Mouse (Mus musculus): ENCODE data around the gene Fth1.

Gene Fth1

DNA sequence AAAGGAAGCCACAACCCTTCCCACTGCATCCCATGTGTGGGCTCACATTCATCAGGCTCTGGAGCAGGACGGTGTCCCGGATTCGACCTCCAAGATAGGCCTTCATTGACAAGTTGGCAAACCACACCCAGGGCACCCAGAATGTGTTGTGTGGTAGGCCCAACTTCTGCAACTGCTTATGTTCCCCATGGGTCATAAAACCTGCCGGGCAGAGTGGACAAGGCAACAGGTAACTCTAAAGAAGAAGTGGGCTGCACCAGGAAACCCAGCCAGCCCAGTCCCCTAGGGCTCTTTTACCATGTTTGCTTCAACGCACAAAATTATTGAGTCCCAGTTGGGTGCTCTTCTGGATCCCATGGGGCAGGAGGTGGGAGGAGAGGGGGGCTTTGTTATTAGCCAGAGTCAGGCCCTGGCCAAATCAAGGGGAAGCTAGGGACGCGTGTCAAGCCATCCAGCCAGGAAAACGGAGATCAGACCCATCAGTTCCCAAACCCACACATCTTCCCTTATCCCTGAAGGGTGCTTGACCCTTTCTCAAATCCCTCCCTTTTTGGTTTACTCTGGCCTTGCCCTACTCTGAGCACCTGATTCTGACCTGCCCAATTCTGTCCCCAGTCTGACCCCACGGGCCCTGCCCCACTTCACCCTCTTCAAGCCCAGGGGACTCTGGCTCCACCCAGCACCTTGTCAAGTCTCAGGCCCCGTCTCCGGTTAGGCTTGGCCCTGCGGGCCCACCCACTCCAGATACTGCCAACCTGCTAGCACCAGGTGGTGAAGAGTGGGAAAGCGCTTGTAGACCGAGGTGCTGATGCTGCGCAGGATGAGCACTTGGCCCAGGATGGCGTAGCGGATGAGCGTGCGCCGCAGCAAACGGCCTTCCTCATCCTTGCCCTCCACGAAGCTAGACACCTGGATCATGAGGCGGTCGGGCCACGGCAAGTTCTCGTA, 11.9 kb downstream of the Fth1 start:
- DNase-seq (ENCODE audit: low spot score), result no peak

DNA sequence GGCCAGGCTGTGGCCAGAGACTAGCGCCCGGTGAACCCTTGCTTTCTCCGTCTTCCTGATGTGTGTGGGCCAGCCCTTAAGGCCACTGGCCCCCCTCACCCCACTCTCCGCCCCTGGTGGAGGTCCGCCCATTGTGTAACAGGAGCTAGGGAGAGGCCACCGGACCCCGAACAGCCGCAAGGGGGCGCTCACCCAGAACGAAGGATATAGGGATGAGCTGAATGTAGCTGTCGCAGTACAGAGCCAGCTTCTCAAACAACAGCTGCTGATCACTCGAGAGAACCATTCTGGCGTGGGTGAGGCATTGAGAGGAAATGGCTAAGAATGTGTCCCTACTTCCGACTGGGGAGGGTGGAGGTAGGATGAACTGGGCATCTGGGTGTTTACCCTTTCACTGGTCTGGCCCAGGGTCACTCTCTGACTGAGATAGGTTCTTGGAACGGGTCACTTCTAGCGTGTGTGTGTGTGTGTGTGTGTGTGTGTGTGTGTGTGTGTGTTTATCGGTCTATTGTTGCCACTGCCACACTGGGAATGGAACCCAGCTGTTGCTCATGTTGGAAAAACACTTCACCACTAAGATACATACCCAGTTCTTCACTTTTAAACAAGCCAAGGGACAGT, 12.7 kb downstream of the Fth1 start:
- peak; percentile 83 for DNase-seq (ENCODE audit: low spot score)

DNA sequence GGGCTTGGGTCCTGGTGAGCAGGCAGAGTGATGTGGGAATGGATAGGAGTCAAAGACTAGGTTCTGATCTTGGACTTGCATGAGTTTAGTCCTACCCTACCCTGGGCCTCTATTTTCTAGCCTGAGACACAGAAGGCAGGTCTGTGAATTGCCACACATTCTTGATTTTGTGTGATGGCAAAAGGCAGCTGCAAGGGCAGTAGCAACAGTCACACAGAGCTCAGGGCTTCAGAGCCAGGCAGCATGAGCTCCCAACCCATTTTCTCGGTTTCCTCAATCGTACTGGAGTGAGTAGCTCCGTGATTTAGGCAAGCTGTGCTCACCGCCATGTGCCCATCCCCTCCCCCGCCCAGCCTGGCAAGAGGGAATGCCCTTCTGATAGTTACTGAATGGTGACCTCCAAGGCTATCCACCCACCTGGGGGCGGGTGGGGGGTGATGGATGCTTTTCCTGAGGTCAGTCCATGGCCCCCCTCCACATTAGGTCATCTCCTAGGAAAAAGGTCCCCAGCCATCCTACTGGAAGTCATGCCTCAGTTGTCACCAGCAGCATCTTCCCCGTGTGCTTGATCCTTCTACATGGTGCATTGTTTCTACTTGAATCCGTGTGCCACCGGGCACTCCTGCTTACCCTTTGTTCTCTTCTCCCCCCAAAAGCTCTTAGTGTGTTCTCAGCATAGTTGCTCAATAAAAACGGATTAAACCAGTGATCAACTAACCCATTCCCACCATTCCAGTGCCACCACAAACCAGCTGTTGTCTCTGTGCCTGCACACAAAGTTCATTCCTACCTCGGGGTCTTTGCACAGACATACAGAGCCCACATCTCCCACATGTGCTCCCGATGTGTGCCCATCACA, 17.0 kb downstream of the Fth1 start:
- DNase-seq (ENCODE audit: low spot score), result no peak

DNA sequence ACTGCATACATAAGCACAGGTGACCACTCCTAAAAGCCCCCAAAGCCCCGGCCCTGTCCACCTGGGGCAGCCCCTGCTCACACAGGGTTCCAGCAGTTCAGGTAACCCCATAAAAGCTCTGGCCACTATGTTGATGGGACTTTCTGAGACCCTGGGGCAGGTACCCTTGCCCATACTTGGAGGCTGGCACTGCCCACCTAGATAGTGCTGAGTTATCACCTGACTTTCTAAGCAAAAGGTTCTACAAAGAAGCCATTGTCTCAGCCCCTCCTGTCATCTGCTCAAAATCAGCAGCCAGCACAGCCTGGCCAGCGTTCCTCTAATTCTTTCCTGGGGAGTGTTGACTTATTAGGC, 17.6 kb downstream of the Fth1 start:
- no peak for DNase-seq (ENCODE audit: low spot score)

DNA sequence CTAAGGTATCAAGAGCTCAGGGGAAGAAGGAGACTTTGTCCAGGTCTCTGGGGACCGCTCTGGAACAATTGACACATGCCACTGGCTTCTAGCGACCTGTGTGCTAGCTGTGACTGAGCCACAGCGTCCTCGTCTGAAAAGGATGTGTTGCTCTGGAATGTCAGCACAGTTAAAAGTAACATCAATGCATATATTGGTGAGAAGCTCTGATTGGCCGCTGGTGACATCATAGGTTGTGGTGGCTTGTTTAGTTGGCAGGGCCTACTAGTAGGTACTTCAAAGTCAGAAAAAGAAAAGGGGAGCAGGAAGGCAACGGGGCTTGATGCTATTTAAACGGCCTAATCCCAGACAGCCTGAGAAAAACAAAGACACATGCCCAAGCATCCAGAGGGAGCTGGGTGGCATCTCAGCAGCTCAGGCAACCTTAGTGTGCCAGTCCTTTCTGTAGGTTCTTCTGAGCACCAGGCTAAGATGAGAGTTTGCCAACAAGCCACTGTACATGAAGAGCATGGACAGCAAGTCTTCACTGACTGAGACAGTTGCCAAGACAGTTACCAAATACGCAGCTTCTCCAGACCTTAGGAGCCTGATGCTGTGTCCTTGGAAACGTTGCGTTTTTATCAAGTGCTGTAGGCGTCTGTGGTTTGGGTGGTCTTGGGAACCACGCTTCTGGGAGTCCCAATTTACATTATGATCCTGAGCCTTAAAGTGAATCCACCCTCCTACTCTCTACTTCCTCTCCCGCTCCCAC, 18.5 kb downstream of the Fth1 start:
- no peak for DNase-seq (ENCODE audit: low spot score)

DNA sequence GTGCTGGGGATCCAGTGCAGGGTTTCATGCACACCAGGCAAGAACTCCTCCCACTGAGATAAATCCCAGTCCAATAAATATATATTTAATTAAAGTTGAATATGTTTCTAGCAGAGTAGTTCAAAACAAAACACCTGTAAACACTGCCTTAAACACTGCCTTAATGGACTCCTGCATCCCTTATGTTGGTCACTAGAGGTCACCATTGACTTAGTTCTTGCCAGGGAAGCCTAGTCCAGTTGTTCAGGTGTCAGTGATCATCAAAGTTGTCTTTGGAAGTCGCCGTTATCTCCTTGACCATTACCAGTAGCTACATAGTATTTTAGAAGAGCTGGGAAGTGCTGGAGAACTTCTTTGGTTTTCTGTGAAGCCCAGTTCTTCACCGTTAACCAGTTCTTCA, 19.9 kb downstream of the Fth1 start:
- peak; percentile 54 for DNase-seq (ENCODE audit: low spot score)

DNA sequence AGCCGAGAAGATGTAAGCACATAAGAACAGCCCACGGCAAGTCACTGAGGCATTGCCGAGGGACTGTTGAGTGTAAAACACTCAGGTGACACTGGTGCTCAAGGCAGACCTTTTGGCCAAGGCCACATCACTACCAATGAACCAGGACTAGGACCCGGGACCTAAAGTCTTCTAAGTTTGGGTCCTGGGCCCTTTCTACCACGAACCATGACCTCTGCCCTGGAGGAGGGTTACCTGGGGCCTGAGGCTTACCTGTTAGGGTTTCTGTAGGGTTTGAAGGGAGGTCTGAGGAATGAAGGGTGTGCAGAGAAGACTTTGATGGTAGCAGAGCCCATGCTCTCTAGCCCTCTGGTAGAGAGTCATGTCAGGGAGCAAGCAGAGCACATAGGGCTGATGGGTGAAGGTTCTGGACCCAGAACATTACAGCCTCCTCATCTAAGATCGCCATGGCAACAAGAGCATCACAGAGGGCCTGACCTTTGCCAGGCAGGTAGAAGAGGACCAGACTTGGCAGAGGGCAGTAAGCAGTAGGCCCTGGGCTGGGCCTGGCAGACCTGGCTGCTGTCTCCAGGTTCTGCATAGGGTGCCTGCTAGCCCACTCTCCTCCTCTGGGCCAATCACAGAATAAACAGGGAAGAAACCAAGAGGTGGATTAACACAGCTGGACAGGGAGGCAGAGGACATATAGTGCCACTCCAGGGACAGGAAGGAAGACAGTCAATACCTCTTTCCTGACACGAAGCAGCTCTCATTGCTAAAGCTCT, 21.0 kb downstream of the Fth1 start, which contains the start of the genes Best1 and Rab3il1:
Best1 (minus strand) TSS at position 428 of the 764 bp plus-strand sequence.
Rab3il1 (plus strand) TSS at position 464 of the 764 bp plus-strand sequence.
- DNase-seq (ENCODE audit: low spot score), result no peak

DNA sequence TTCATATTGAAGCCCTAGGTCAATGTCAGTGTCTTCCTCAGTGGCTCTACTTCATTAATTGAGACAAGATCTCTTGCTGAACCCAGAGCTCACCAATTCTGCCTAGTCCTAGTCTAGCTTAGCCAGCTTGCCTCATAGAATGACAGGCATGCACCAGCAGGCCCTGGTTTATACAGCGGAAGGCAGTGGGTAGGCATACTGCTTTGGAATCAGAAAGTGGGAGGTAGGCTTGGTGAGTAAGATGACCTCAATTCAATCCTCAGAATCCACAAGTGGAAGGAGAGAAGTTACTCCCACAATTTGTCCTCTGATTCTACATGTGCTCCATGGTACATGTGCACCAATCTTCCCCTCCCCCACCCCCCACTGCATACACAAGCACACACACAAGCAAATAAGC, 23.3 kb downstream of the Fth1 start:
- DNase-seq (ENCODE audit: low spot score), result no peak

DNA sequence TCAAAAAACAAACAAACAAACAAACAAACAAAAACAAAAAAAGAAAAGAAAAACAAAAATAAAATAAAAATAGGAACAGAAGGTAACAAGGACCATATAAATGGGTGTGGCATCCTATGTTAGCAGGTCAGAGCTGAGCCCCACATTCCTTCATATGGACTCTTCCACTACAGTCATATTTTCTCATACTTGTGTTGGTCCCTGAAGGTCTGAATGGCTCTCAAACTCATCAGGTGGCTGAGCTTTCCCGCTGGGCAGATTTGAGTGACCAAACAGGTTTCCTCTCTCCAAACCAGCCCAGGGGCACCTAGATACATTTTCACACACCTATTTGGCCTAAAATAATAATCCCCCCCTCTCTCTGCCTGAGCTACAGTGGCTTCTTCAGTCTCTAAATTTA, 31.0 kb downstream of the Fth1 start:
- DNase-seq (ENCODE audit: low spot score), result no peak

DNA sequence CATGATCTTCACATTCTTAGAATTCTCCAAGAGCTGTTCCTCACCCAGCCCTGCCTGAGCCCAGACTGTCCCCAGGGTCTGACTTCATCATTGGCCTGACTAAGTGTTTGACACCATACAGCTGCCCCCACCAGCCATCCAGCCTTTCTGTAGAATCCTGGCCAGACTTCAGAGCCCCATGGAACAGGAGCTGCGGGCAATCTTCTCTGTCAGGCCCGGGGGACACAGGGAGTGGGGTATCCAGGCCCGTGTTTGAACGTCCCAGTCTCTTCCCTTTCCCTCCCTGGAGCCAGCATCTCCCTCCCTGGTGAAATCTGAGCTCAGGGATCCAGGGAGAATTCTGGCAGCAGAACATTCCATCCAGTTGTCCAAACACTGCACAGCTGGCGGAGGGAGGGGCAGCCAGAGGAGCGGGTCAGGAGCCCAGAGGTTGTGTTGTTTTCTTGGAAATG, 32.5 kb downstream of the Fth1 start:
- DNase-seq (ENCODE audit: low spot score), result peak; percentile 80

DNA sequence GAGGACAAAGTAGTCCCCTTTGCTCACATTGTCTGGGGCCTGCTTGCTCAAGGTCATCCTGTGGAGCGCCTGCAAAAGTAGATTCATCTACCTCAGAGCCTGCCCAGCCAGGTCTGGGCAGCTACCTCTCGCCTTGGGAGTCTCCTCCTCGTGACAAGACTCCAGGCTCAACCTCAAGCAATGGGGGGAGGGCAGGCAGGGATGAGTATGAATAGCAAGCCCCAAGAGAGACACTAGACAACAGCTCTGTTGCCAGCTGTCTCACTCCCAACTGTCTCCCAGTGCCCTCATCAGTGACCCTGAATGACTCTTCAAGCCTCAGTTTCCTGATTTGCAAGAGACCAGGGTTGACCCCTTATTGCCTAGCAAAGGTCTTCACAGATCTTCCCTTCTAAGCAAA, 33.0 kb downstream of the Fth1 start:
- peak; percentile 71 for DNase-seq (ENCODE audit: low spot score)

DNA sequence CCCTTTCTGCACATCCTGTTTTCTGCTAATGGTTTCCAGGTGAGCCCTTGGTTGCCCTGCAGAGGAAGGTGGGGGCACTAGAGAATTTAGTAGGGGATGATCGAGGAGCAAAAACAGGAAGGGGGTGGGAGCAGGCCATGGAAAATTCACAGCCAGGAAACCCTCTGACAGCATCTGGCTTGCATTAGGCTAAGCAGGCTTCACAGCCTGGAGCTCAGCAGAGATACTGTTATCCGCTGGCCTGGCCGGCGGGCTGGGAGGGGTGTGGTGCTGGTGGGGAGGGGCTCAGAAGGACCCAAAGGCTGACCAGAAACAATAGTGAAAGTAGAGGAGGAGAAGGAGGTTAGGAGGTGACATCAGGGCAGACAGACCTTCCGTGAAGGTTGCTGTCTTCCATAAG, 33.5 kb downstream of the Fth1 start:
- DNase-seq (ENCODE audit: low spot score), result peak; percentile 77

DNA sequence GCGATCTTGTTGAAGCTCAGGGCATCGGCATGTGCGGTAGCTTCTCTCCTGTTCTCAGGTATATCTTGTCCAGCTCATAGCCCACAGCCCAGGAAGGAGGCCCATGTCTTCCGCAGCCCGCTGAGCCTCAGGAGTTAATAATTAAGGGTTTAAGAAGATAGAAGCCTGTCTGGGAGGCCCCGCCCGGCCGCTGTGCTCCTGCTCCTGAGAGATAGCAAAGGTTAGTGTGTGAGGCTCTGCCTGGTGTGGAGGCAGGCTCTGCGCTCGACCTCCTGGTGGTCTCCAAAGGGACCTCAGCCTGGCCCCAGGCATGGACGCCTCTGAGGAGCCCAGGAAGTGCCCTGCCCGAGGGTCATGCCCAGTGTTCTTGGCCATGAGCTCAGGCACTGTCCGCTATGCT, 34.4 kb downstream of the Fth1 start:
- peak; percentile 86 for DNase-seq (ENCODE audit: low spot score)

DNA sequence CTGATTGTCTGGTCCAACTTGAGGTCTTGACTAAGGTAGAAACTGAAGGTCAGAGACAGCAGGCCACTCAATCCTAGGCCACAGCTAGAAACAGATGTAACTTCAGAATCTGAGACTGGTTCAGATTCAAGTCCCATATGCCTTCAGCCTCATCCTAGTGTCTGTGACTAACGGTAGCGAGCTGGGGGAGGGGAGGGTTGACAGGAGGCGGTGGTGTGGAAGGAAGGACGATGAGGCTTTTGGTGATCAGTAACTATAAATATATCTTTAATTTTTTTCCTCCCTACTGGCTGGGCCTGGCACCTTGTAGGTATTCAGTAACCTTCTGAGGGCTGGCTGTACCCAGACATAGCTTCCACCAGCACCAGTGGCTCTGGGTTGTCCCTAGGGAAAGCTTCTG, 35.0 kb downstream of the Fth1 start:
- no peak for DNase-seq (ENCODE audit: low spot score)

DNA sequence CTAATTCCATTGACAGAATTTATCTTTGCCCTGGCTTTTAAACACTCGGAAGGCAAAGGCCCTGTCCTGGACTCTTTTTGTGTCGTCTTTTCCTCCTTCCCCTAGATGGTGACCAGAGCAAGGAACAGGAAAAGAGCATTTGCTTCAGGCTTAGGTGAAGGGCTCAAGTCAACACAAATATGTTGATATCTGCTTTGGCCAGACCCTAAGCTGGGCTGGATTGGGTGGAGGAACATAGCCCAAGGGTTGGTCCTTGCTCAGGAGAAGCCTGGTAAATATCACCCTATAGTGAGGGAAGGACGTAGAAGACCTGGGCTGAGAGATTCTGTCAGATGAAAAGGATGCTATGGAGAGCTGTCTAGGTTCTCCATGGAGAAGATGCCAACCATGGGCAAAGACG, 35.8 kb downstream of the Fth1 start:
- DNase-seq (ENCODE audit: low spot score), result no peak

DNA sequence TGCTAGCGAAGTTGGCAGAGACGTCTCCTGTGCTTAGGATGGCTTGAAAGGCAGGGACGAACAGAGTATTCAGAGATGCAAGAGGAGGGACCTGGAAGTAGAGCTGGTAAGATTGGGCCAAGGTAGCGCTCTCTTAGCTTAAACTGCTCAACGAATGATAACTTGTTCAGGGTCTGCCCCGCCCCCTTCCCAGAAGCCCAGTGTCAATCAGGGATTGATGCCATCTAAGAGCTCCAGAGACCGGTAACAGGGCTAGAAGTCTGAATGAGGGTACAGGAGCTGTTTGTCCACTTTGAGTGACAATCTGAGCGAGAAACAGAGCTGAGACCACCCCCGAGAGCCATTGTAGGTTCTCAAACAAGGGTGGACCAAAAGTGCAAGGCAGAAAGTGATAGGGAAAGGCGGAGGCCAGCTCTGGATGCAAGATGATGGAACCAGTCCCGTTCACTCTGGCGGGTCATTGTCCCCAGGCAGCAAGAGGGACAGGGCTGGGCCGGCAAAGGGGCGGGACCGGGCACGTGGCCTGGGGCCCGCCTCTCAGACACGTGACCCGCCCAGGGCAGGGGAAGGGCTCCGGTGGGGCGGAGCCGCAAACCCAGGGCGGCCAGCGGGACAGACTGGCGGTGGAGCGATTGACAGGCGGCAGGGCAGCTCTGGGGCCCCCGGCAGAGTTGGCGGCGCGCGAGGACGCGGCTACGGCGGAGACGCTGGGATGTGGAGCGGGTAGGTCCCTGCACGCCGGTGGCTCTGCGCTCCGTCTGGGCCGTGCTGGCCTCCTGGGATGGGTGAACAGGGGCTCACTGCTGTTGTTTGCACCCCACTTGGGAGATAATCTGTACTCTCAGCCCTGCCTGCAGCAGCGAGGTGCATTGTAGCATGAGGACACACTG, 37.5 kb downstream of the Fth1 start:
- peak; percentile 93 for DNase-seq (ENCODE audit: low spot score)

DNA sequence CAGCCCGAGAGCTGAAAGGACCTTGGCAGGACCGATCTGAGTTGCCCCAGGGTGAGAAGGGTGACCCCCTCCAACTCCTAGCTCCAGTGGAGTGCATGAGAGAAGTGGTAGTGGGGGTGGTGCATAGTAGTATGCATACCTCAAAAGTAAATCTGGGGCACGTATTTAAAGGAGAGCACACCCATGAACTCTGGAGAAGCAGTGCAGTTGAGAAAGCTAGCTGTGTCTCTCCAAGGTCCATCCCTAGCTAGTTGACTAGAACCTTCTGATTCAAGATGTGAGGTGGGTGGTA, 38.1 kb downstream of the Fth1 start:
- no peak for DNase-seq (ENCODE audit: low spot score)

DNA sequence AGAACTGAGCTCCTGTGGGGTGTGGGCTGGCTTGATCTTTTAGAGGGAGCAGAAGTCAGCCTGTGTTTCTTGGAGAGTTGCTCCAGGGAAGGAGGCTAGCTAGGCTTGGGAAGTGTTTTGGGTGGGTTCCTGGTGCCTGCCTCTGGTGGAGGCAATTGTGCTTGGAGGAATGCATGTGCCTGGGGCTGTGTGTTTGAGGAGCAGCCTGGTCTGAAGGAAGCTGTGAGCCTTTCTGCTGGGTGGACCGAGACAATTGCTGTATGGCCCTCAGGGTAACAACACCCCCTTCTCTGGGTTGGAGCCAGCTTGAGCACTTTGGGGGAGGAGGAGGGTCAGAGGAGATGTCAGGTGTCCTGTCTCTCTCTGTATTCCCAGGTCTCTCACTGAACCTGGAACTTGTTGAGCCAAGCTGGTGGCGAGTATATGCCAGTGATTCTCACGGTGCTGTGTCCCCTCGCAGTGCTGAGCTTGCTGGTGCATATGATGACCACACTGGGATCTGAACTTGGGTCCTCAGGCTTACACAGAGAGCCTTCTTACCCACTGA, 38.9 kb downstream of the Fth1 start:
- no peak for DNase-seq (ENCODE audit: low spot score)

DNA sequence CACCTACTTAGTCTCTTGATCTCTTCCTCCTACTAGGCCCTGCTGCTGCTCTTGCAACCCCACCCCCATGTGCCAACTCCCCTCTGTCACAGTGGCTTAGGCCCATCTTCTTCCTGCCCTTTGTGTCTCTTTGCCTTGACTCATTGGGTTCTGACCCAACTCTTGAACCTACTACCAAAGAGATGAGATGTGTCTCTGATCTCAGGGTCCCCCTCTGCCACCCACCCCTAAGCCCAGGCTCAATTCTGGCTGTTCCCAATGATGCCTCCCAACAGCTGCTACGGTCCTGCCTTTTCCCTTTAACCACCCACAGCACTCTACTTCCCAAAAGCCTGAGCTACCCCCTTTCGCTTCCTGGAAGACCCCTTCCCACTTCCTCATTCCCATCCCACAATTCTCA, 41.6 kb downstream of the Fth1 start:
- DNase-seq (ENCODE audit: low spot score), result no peak

Data from yolk sac, embryonic 10.5 days (tissue).